Mouse (Mus musculus) midbrain, embryonic 14.5 days (tissue): ENCODE data around the gene Mapk8. TPM values are rescaled to one million over a fixed set of nuclear protein-coding genes. Genes with fewer than 3 reads are reported as not detected.

ENCODE experiments used
- ATAC-seq: fragments of 200-750 bp; cut with Nextera tagmentation; 2 replicates; pipeline ENCODE4 v1.8.0; 2017; ENCODE audit warnings: moderate number of reproducible peaks, moderate library complexity; ENCODE audit not compliant: low FRiP score, low TSS enrichment
- DNase-seq: peaks from one replicate; pipeline ENCODE4 v3.0.0-alpha.2; 2015
- H3K27ac ChIP-seq: fragments of 300-500 bp; sonication (generic); replicated peaks from 2 replicates; pipeline ENCODE4 v1.5.1; 2014; ENCODE audit warnings: mild to moderate bottlenecking, low read depth, low read length, moderate library complexity
- H3K27me3 ChIP-seq: fragments of 300-500 bp; sonication (generic); 2 replicates; pipeline ENCODE4 v1.6.1; 2014; ENCODE audit warnings: low read length, control low read depth, mixed read lengths; ENCODE audit not compliant: control insufficient read depth, insufficient read depth
- H3K36me3 ChIP-seq: fragments of 300-500 bp; sonication (generic); 2 replicates; pipeline ENCODE4 v1.6.1; 2014; ENCODE audit warnings: low read length, control low read depth; ENCODE audit not compliant: control insufficient read depth, insufficient read depth
- H3K4me1 ChIP-seq: fragments of 300-500 bp; sonication (generic); 2 replicates; pipeline ENCODE4 v1.6.1; 2014; ENCODE audit warnings: mild to moderate bottlenecking, antibody characterized with exemption, low read length, control low read depth; ENCODE audit not compliant: control insufficient read depth, insufficient read depth
- H3K4me2 ChIP-seq: fragments of 300-500 bp; sonication (generic); 2 replicates; pipeline ENCODE4 v1.6.1; 2014; ENCODE audit warnings: mild to moderate bottlenecking, low read length, moderate library complexity
- H3K4me3 ChIP-seq: fragments of 300-500 bp; sonication (generic); replicated peaks from 2 replicates; pipeline ENCODE4 v1.5.1; 2014; ENCODE audit warnings: low read depth, low read length
- H3K9ac ChIP-seq: fragments of 300-500 bp; sonication (generic); replicated peaks from 2 replicates; pipeline ENCODE4 v1.6.1; 2014; ENCODE audit warnings: mild to moderate bottlenecking, low read length, moderate library complexity
- H3K9me3 ChIP-seq: fragments of 300-500 bp; sonication (generic); 2 replicates; pipeline ENCODE4 v1.6.1; 2016; ENCODE audit warnings: low read length, control low read depth, mixed read lengths; ENCODE audit not compliant: control insufficient read depth
- WGBS: fragments of 180-500 bp; shearing (Covaris S2); extraction: QIAGEN DNeasy Blood & Tissue Kit; methylation state at CpG from one replicate; pipeline ENCODE4 v1.1.7; 2014; 5-methylcytosine and 5-hydroxymethylcytosine counted together
- polyA plus RNA-seq: library from polyadenylated mRNA; unstranded; fragments of >200 nt; fragmentation: Nextera tagmentation; extraction: Ambion mirVana; gene quantifications from 2 replicates; pipeline ENCODE4 v1.2.1, GENCODE M21; 2014

The Mapk8 gene
- 48.7 and 50.5 TPM in 2 replicates for polyA plus RNA-seq

DNA sequence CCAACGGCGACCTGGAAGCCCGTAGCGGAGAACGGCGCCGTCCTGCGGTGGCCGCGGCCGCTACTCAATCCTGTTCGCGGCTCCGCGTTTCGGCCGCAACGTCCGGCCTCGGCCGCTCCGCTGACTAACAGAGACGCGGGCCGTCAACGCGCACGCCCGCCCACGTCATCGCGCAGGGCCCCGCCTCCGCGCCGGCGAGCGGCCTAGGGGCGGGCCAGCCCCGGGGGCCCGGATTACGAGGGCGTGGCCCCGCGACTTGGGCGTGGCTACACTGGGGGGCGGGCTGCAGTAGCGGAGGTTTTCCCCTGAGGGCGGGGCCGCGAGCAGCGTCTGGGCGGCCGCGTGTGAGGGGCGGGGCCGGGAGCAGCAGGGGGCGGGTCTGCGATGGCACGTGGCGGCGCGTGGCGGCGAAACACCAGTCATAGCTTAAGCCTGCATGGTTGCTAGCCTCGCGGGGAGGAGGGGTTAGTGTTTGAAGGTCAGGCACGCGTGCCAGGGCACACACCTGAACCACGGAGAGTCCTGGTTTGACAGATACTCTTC, at the start of gene Mapk8:
Mapk8 (minus strand) TSS at position 132 of the 543 bp plus-strand sequence.
- peak within 1 kb of the TSS; percentile 79 for H3K4me2 ChIP-seq
- H3K4me1 ChIP-seq: peaks cover 18% of the 10 kb centered on the region
- no peaks in the 10 kb centered on the region for H3K9me3 ChIP-seq
- no peaks in the 10 kb centered on the region for H3K36me3 ChIP-seq
- H3K4me3 ChIP-seq: peak within 1 kb of the TSS; percentile 88
- peak within 1 kb of the TSS; percentile 93 for H3K9ac ChIP-seq
- H3K27ac ChIP-seq: peak within 1 kb of the TSS; percentile 92
- DNase-seq (peak; percentile 98), ATAC-seq (peak; percentile 97)
- under 1% methylated on average over 67 of the region's 70 CpGs for WGBS
- H3K27me3 ChIP-seq: peaks cover 14% of the 10 kb centered on the region

DNA sequence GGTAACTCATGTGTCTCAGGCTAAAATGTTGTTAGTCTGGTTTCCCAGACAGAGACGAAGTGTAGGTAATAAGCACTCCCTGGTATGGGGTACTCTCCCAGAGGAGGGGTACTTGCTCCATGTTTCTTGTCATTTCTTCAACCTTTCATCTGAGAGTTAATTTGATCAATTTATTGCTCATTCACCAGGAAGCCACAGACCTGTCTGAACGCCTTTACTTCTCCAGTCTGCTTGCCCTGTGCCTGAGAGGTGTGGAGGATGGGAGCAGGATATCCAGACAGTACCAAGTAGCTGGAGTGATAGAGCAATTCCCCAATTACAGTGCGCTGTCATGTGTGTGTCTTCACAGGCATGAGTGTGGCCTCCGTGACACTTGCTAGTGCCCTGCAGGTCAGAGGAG, 48.3 kb upstream of the Mapk8 start:
- no peak overlapping the region for H3K27ac ChIP-seq
- H3K9me3 ChIP-seq: no peaks in the 10 kb centered on the region
- ATAC-seq (no peak), DNase-seq (no peak)
- no peaks in the 10 kb centered on the region for H3K36me3 ChIP-seq
- no peak overlapping the region for H3K9ac ChIP-seq
- no peaks in the 10 kb centered on the region for H3K27me3 ChIP-seq
- no peak overlapping the region for H3K4me3 ChIP-seq
- H3K4me2 ChIP-seq: no peak overlapping the region
- no peaks in the 10 kb centered on the region for H3K4me1 ChIP-seq
- WGBS: 76% methylated on average over 4 of the region's 4 CpGs

DNA sequence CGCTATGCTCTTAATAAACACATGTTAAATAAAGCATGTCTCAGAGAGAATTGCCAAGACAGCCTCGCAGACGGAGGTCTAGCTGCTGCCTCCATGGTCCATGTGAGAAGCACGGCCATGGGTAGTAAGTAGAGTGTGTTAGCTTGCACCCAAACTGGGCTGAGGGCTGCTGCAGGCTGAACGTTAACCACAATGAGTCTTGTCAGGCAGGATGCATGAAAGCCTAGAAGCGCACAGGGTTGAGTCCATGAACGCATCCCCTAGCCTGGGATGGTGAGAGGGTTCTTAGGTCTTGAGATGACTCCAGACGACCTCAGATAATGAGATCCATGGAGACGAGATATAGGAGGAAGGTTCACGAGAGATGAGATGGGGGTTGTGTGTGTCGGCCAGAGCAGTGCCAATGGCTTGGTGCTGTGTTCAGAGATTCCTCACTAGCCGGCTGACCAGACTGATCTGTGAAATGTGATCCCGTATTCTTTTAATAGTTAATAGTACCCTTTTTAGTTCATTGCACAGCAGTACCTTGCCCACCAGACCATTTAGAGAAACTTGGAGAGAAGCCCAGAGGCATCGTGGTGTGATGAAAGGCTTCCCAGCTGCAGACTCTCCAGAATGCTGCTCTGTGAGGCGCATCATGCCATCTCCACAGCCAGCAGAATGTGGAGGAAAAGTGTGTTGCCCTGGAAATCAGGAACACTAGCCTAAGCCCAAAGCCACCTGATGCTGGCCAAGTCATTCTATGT, 41.0 kb upstream of the Mapk8 start:
- Histone ChIP-seq H3K4me2 (no peak overlapping the region), H3K9me3 (no peaks in the 10 kb centered on the region), H3K27me3 (no peaks in the 10 kb centered on the region), H3K9ac (no peak overlapping the region), H3K27ac (no peak overlapping the region), H3K4me1 (no peaks in the 10 kb centered on the region), H3K4me3 (no peak overlapping the region), H3K36me3 (no peaks in the 10 kb centered on the region)
- 71% methylated on average over 15 of the region's 15 CpGs for WGBS
- peak; percentile 48 for DNase-seq
- no peak for ATAC-seq

DNA sequence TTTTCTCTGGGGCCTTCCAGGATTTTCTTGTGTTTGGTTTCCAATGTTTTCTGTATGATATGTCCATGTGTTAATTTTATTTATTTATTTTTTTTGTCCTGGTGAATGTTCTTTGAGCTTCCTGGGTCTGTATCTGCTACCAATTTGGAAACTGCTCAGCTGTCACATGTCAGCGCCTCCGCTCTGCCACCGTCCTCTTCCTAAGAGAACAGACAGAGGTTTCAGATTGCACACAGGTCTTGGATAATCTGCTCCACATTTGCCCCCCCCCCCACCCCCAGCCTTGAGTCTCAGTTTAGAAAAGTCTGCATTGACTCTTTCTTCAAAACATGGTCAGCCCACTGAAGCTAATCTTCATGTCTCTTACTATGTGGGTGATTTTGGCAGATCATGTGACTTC, 35.0 kb upstream of the Mapk8 start:
- H3K4me1 ChIP-seq: no peaks in the 10 kb centered on the region
- H3K27me3 ChIP-seq: no peaks in the 10 kb centered on the region
- H3K9me3 ChIP-seq: no peaks in the 10 kb centered on the region
- DNase-seq (no peak), ATAC-seq (no peak)
- H3K27ac ChIP-seq: no peak overlapping the region
- no peaks in the 10 kb centered on the region for H3K36me3 ChIP-seq
- no peak overlapping the region for H3K9ac ChIP-seq
- 60% methylated on average over 3 of the region's 3 CpGs for WGBS
- no peak overlapping the region for H3K4me2 ChIP-seq
- H3K4me3 ChIP-seq: no peak overlapping the region

DNA sequence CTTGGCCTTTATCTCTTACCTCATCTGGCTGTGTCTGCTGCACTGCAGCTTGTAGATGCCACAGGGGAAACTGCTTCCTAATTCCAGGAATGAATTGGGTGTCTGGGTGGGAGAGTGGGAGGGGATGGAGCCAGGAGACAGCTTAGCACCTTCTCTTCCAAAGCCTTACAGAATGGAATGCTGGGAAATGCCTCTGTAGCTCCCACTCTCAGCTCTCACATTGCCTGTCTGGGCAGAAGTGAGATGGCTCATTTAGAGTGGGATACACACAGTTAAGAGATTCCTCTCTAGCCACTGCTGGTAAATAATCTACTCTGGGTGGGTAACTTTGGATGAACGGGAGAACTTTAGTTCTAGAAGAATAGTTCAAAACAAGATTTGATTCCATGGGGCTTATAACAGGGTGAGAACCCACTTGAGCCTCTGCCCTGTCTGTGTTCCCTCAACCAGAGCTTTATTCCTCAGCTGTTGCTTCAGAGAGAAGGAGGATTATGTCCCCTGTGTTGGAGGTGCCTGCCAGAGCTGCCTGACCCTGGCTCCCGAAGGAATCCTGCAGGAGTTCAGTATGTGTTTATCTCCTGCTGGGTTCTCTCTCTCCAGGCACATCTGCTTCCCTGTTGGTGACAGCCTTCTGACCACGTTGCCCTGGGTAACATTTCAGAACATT, 29.3 kb upstream of the Mapk8 start:
- no peaks in the 10 kb centered on the region for H3K36me3 ChIP-seq
- H3K4me1 ChIP-seq: no peaks in the 10 kb centered on the region
- no peaks in the 10 kb centered on the region for H3K9me3 ChIP-seq
- no peak for DNase-seq
- no peaks in the 10 kb centered on the region for H3K27me3 ChIP-seq
- no peak for ATAC-seq
- H3K9ac ChIP-seq: no peak overlapping the region
- WGBS: 6% methylated on average over 3 of the region's 3 CpGs
- no peak overlapping the region for H3K4me3 ChIP-seq
- H3K4me2 ChIP-seq: no peak overlapping the region
- H3K27ac ChIP-seq: no peak overlapping the region

DNA sequence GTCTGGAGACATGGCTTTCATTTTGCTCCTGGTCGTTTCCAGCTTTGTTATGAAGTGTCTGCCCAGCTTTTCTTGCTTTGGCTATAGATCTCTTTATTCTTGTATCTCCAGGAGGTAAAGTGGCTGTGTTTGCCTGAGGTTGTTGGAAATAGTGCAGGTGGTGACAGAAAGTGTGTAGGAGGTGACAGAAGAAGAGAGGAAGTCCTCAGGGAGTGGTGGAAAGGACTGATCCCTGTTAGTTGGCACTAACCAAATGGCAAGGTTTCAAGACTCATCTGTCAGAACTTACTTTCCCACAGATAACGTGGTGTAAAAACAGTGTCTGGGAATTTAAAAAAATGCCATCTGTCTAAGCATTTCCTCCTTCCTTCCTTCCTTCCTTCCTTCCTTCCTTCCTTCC, 27.5 kb upstream of the Mapk8 start:
- Histone ChIP-seq H3K9me3 (no peaks in the 10 kb centered on the region), H3K27ac (no peak overlapping the region), H3K4me2 (no peak overlapping the region), H3K27me3 (no peaks in the 10 kb centered on the region), H3K36me3 (no peaks in the 10 kb centered on the region), H3K4me3 (no peak overlapping the region), H3K9ac (no peak overlapping the region), H3K4me1 (no peaks in the 10 kb centered on the region)
- 73% methylated on average over 2 of the region's 2 CpGs for WGBS
- DNase-seq (no peak), ATAC-seq (no peak)

DNA sequence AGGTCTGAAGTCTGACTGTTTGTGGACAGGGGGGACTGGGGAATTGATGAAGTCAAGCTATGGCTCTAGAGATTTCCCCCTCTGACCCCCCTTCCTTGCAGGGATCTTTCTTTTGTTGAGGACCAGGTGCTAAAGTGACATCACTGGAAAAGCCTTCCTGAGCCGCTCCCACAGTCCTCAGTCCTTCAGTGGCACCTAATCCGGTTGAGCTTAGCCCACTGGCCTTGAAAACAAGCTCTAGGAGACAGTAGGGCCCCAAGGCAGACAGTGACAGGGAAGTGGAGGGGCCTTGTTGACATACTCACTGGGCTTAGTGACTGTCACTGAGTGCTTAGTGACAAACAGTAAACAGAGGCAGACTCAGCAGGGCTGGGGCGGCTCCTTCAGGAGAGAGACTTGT, 24.4 kb upstream of the Mapk8 start, which contains the start of gene Frmpd2:
Frmpd2 (plus strand) TSS at position 366 of the 400 bp plus-strand sequence.
- Histone ChIP-seq H3K4me3 (no peak within 1 kb of the TSS), H3K27ac (no peak within 1 kb of the TSS), H3K4me2 (no peak within 1 kb of the TSS), H3K27me3 (no peaks in the 10 kb centered on the region), H3K36me3 (no peaks in the 10 kb centered on the region), H3K9me3 (no peaks in the 10 kb centered on the region), H3K4me1 (no peaks in the 10 kb centered on the region), H3K9ac (no peak within 1 kb of the TSS)
- no peak for DNase-seq
- WGBS: 16% methylated on average over 3 of the region's 3 CpGs
- no peak for ATAC-seq

DNA sequence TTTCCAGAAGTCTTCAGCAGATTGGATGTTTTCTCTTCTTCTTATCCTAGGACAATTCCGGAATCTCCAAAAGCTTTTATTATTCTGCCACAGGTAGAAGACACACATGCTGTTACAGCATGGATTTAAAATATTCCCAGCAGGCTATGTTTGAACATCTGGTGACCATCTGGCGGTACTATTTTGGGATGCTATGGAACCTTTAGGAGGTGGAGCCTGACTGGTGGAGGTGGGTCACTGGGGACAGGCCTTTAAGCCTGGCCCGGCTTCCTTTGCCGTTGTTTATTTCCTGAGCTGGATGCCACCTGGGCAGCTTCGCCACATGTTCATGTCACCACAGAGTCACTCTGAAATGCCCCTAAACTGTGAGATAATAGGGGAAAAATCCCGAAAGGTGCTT, 20.8 kb upstream of the Mapk8 start:
- Histone ChIP-seq H3K4me2 (no peak overlapping the region), H3K27ac (no peak overlapping the region), H3K36me3 (no peaks in the 10 kb centered on the region), H3K27me3 (no peaks in the 10 kb centered on the region), H3K9me3 (no peaks in the 10 kb centered on the region), H3K9ac (no peak overlapping the region), H3K4me1 (no peaks in the 10 kb centered on the region), H3K4me3 (no peak overlapping the region)
- 88% methylated on average over 6 of the region's 6 CpGs for WGBS
- DNase-seq (no peak), ATAC-seq (no peak)
